Mouse (Mus musculus) lung, embryonic 14.5 days (tissue): ENCODE data around the gene Olfr620. TPM values are rescaled to one million over a fixed set of nuclear protein-coding genes. Genes with fewer than 3 reads are reported as not detected.

ENCODE experiments used
- ATAC-seq: fragments of 200-750 bp; cut with Nextera tagmentation; 2 replicates; pipeline ENCODE4 v1.8.0; 2017; ENCODE audit warnings: mild to moderate bottlenecking, moderate TSS enrichment, moderate library complexity; ENCODE audit not compliant: insufficient read depth
- DNase-seq: peaks from one replicate; pipeline ENCODE4 v3.0.0-alpha.2; 2015
- H3K27ac ChIP-seq: fragments of 300-500 bp; sonication (generic); 2 replicates; pipeline ENCODE4 v1.5.1; 2014; ENCODE audit warnings: low read depth, mild to moderate bottlenecking, moderate library complexity
- H3K27me3 ChIP-seq: fragments of 300-500 bp; sonication (generic); 2 replicates; pipeline ENCODE4 v1.6.1; 2014; ENCODE audit warnings: low read length, control low read depth; ENCODE audit not compliant: insufficient read depth
- H3K36me3 ChIP-seq: fragments of 300-500 bp; sonication (generic); 2 replicates; pipeline ENCODE4 v1.6.1; 2014; ENCODE audit warnings: control low read depth; ENCODE audit not compliant: insufficient read depth
- H3K4me1 ChIP-seq: fragments of 300-500 bp; sonication (generic); 2 replicates; pipeline ENCODE4 v1.6.1; 2014; ENCODE audit warnings: antibody characterized with exemption, control low read depth; ENCODE audit not compliant: insufficient read depth
- H3K4me2 ChIP-seq: fragments of 300-500 bp; sonication (generic); 2 replicates; pipeline ENCODE4 v1.6.1; 2014; ENCODE audit warnings: mild to moderate bottlenecking
- H3K4me3 ChIP-seq: fragments of 300-500 bp; sonication (generic); 2 replicates; pipeline ENCODE4 v1.5.1; 2014; ENCODE audit warnings: low read depth, low read length
- H3K9ac ChIP-seq: fragments of 300-500 bp; sonication (generic); 2 replicates; pipeline ENCODE4 v1.6.1; 2014
- H3K9me3 ChIP-seq: fragments of 300-500 bp; sonication (generic); 2 replicates; pipeline ENCODE4 v1.6.1; 2016; ENCODE audit warnings: low read depth, low read length, control low read depth
- CTCF ChIP-seq: IDR thresholded peaks from 2 replicates; pipeline ENCODE4 v1.5.1; 2016; ENCODE audit warnings: antibody characterized with exemption, low read depth
- WGBS: fragments of 180-500 bp; shearing (Covaris S2); extraction: QIAGEN DNeasy Blood & Tissue Kit; methylation state at CpG from one replicate; pipeline ENCODE4 v1.1.7; 2014; 5-methylcytosine and 5-hydroxymethylcytosine counted together
- microRNA-seq: library from miRNA; unstranded; fragments of <30 nt; microRNA quantifications from one replicate; pipeline ENCODE4, GENCODE M21; 2016; ENCODE audit warnings: borderline number of aligned reads
- polyA plus RNA-seq: library from polyadenylated mRNA; unstranded; fragments of >200 nt; fragmentation: Nextera tagmentation; extraction: Ambion mirVana; gene quantifications from 2 replicates; pipeline ENCODE4 v1.2.1, GENCODE M21; 2014

Gene Olfr620
- polyA plus RNA-seq, 1 experiment from 2014 or later, result not detected

GRCm38 (mm10) chr7:103569043-103569442 is 43.3 kb downstream of the Olfr620 start, which contains the start of gene Olfr616:
TSS of gene Olfr616 (minus strand) at chr7:103569143.
- TF ChIP-seq CTCF, result no peak
- no peaks in the 10 kb centered on the region for H3K4me1 ChIP-seq
- H3K27me3 ChIP-seq, result no peaks in the 10 kb centered on the region
- no peaks in the 10 kb centered on the region for H3K36me3 ChIP-seq
- no peak within 1 kb of the TSS for H3K4me3 ChIP-seq
- WGBS, result 73% methylated on average over 3 of the region's 3 CpGs
- H3K27ac ChIP-seq, result no peak within 1 kb of the TSS
- no peak for ATAC-seq
- no peak for DNase-seq
- no peaks in the 10 kb centered on the region for H3K9me3 ChIP-seq
- H3K4me2 ChIP-seq, result no peak within 1 kb of the TSS
- H3K9ac ChIP-seq, result no peak within 1 kb of the TSS

GRCm38 (mm10) chr7:103555779-103556178 is 56.6 kb downstream of the Olfr620 start, which contains the start of gene Olfr615:
TSS of gene Olfr615 (plus strand) at chr7:103556079.
- no peak within 1 kb of the TSS for H3K4me3 ChIP-seq
- H3K27ac ChIP-seq, result no peak within 1 kb of the TSS
- no peaks in the 10 kb centered on the region for H3K4me1 ChIP-seq
- H3K27me3 ChIP-seq, result no peaks in the 10 kb centered on the region
- H3K9me3 ChIP-seq, result no peaks in the 10 kb centered on the region
- no peak for TF ChIP-seq CTCF
- no peak within 1 kb of the TSS for H3K4me2 ChIP-seq
- no peak within 1 kb of the TSS for H3K9ac ChIP-seq
- WGBS, result 82% methylated on average over 2 of the region's 2 CpGs
- H3K36me3 ChIP-seq, result no peaks in the 10 kb centered on the region
- ATAC-seq (no peak), DNase-seq (no peak)

Small RNA genes lying within 50 kb of the gene (microRNA-seq; reads per million reads assigned to microRNA genes)
- not detected for gene Gm26506

Other genes with a start within 250 kb of the Olfr620 start
- gene Olfr601, start 249.9 kb downstream of the Olfr620 start, polyA plus RNA-seq, result not detected in 2 replicates
- not detected in 2 replicates for gene Olfr603, start 226.4 kb downstream of the Olfr620 start, polyA plus RNA-seq
- gene Usp17lc, start 197.5 kb downstream of the Olfr620 start, polyA plus RNA-seq, result not detected in 2 replicates
- gene Olfr605, start 167.1 kb downstream of the Olfr620 start, polyA plus RNA-seq, result not detected in 2 replicates
- gene Olfr606, start 163.5 kb downstream of the Olfr620 start, polyA plus RNA-seq, result not detected in 2 replicates
- not detected in 2 replicates for gene Olfr607, start 148.4 kb downstream of the Olfr620 start, polyA plus RNA-seq
- not detected in 2 replicates for gene Olfr608, start 142.7 kb downstream of the Olfr620 start, polyA plus RNA-seq
- not detected in 2 replicates for gene Olfr609, start 114.5 kb downstream of the Olfr620 start, polyA plus RNA-seq
- not detected in 2 replicates for gene Olfr610, start 100.4 kb downstream of the Olfr620 start, polyA plus RNA-seq
- not detected in 2 replicates for gene Olfr611, start 91.7 kb downstream of the Olfr620 start, polyA plus RNA-seq
- gene Olfr612, start 69.8 kb downstream of the Olfr620 start, polyA plus RNA-seq, result not detected in 2 replicates
- gene Olfr613, start 64.5 kb downstream of the Olfr620 start, polyA plus RNA-seq, result not detected in 2 replicates
- gene Olfr615, start 56.5 kb downstream of the Olfr620 start, polyA plus RNA-seq, result not detected in 2 replicates
- not detected in 2 replicates for gene Olfr616, start 43.4 kb downstream of the Olfr620 start, polyA plus RNA-seq
- gene Olfr617, start 39.5 kb downstream of the Olfr620 start, polyA plus RNA-seq, result not detected in 2 replicates
- not detected in 2 replicates for gene Olfr618, start 22.4 kb downstream of the Olfr620 start, polyA plus RNA-seq
- gene Olfr619, start 12.0 kb downstream of the Olfr620 start, polyA plus RNA-seq, result not detected in 2 replicates
- not detected in 2 replicates for gene Olfr622, start 30.2 kb upstream of the Olfr620 start, polyA plus RNA-seq
- gene Olfr623, start 51.2 kb upstream of the Olfr620 start, polyA plus RNA-seq, result not detected in 2 replicates
- gene Olfr624, start 58.7 kb upstream of the Olfr620 start, polyA plus RNA-seq, result 0.03 TPM in 1 of 2 replicates, not detected in the other
- not detected in 2 replicates for gene Olfr625-ps1, start 70.2 kb upstream of the Olfr620 start, polyA plus RNA-seq
- gene Olfr243, start 102.1 kb upstream of the Olfr620 start, polyA plus RNA-seq, result not detected in 2 replicates
- not detected in 2 replicates for gene Olfr628, start 117.8 kb upstream of the Olfr620 start, polyA plus RNA-seq
- not detected in 2 replicates for gene Olfr629, start 132.4 kb upstream of the Olfr620 start, polyA plus RNA-seq
- not detected in 2 replicates for gene Olfr630, start 144.8 kb upstream of the Olfr620 start, polyA plus RNA-seq
- gene Olfr69, start 159.1 kb upstream of the Olfr620 start, polyA plus RNA-seq, result not detected in 2 replicates
- gene Olfr68, start 167.2 kb upstream of the Olfr620 start, polyA plus RNA-seq, result not detected in 2 replicates
- gene Olfr67, start 179.3 kb upstream of the Olfr620 start, polyA plus RNA-seq, result not detected in 2 replicates
- 3,031 and 3,067 TPM in 2 replicates for gene Hbb-bt, start 201.5 kb upstream of the Olfr620 start, polyA plus RNA-seq
- 7,232 and 7,259 TPM in 2 replicates for gene Hbb-bs, start 215.6 kb upstream of the Olfr620 start, polyA plus RNA-seq
- not detected in 2 replicates for gene Hbb-bh2, start 228.0 kb upstream of the Olfr620 start, polyA plus RNA-seq
- 9.2 and 18.0 TPM in 2 replicates for gene Hbb-bh1, start 230.6 kb upstream of the Olfr620 start, polyA plus RNA-seq
- gene Hbb-y, start 240.7 kb upstream of the Olfr620 start, polyA plus RNA-seq, result 1,485 and 1,968 TPM in 2 replicates